Mouse (Mus musculus) bone marrow, adult 2 months (tissue): ENCODE measurements around the gene Krtap4-9. TPM values are rescaled to one million over a fixed set of nuclear protein-coding genes. Genes with fewer than 3 reads are reported as not detected.
"Not testable (repeated sequence)": the region's sequence is repeated elsewhere in the genome, so short reads cannot be mapped to it uniquely, and the experiment has no call there.

Experiments
- H3K27ac ChIP-seq: fragments of 200-500 bp; 2 replicates; pipeline ENCODE4 v1.5.1; 2012; ENCODE audit warnings: low read depth, mild to moderate bottlenecking, control low read depth, inconsistent platforms, low read length; ENCODE audit not compliant: control insufficient read depth, poor library complexity, insufficient read depth
- H3K4me1 ChIP-seq: fragments of 200-500 bp; 2 replicates; pipeline ENCODE4 v1.6.1; 2011; ENCODE audit warnings: low read length; ENCODE audit not compliant: control insufficient read depth, insufficient read depth
- H3K4me3 ChIP-seq: fragments of 200-500 bp; replicated peaks from 2 replicates; pipeline ENCODE3; 2011; ENCODE audit warnings: mild to moderate bottlenecking, low read depth, low read length, control low read depth; ENCODE audit not compliant: control insufficient read depth
- CTCF ChIP-seq: fragments of 200-500 bp; IDR thresholded peaks from 2 replicates; pipeline ENCODE4 v1.5.1; 2011; ENCODE audit warnings: low read length, control low read depth; ENCODE audit not compliant: control insufficient read depth, insufficient read depth
- POLR2A ChIP-seq: fragments of 200-500 bp; IDR thresholded peaks from 2 replicates; pipeline ENCODE4 v1.6.1; 2011; ENCODE audit warnings: low read depth, mild to moderate bottlenecking, control low read depth, low read length, borderline replicate concordance; ENCODE audit not compliant: control insufficient read depth
- WGBS: fragments of 180-500 bp; shearing (Covaris S2); methylation state at CpG from one replicate; pipeline ENCODE4 v1.1.7; 2018; 5-methylcytosine and 5-hydroxymethylcytosine counted together
- polyA plus RNA-seq: library from polyadenylated mRNA; stranded (reverse); fragments of >200 nt; gene quantifications from 2 replicates; pipeline ENCODE4 v1.2.4, GENCODE M21; 2011; ENCODE audit warnings: low replicate concordance; ENCODE audit not compliant: missing spikeins, insufficient read depth, insufficient read length

The Krtap4-9 gene
- not detected in 2 replicates for polyA plus RNA-seq

DNA sequence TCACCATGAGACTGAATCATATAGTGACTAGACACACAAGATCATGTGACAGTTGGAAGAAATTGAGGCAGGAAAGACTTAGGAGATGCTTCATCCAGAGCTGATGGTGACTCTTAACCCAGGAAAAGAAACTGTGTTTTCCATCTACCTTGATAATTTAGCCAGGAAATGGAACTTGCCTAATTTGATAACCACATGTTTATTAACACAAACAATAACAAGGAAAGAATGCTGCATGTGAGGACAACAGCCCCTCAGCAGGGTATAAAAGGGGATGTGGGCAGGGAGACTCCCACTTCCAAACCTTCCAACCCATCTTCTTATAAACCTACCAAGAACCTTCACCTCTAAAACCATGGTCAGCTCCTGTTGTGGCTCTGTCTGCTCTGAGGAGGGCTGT is at the start of gene Krtap4-9:
Krtap4-9 (plus strand) TSS at position 301 of the 400 bp plus-strand sequence.
- not testable (repeated sequence) for H3K27ac ChIP-seq, H3K4me1 ChIP-seq, H3K4me3 ChIP-seq

DNA sequence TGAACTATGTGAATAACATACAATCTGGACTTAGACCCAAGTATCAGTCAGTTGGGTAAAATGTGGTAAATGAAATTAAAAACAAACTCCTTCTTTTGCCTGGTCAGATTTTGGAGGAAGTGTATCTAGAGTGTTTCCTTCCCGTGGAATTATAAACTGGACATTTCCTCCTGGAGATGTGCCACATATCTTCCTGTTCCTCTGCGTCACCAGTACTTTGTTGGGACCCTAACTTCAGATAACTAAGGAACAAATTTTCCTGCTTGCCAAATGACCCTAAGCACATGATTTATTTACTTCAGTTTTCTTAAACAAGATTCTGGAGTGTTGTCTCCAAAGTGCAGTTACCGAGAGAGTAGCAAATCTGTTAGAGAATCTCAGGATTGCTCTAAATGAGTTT is 41.0 kb upstream of the Krtap4-9 start:
- no peak for TF ChIP-seq POLR2A
- no peak for TF ChIP-seq CTCF
- Histone ChIP-seq H3K4me1 (no peaks in the 10 kb centered on the region), H3K4me3 (no peak overlapping the region), H3K27ac (no peak overlapping the region)
- WGBS = 75% methylated on average over 3 of the region's 3 CpGs

GRCm38 (mm10) chr11:99758877-99759276 is 26.1 kb upstream of the Krtap4-9 start:
- no peaks in the 10 kb centered on the region for H3K4me1 ChIP-seq
- H3K4me3 ChIP-seq = no peak overlapping the region
- no peak overlapping the region for H3K27ac ChIP-seq
- TF ChIP-seq CTCF (no peak), POLR2A (no peak)
- WGBS = 81% methylated on average over 1 of the region's 1 CpGs

DNA sequence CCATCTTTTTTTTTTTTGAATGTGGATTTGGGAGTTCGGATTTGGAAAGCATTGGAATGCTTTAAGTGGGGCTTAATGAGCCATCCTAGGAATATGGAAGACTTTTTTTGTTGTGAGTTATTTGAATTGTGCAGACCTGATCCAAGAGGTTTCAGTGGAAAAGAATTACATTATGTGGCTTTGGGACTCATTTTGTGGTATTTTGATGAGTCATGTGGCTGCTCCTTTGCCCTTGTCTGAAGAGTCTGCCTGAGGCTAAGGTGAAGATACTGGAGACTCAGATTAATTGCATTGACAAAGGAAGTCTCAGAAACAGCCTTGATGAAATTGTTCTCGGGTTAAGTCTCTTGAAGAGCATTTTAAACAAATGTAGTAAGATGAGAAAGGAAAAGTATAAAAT is 16.6 kb upstream of the Krtap4-9 start:
- WGBS = 62% methylated on average over 2 of the region's 2 CpGs
- TF ChIP-seq CTCF (no peak), POLR2A (no peak)
- H3K4me3 ChIP-seq = no peak overlapping the region
- no peak overlapping the region for H3K27ac ChIP-seq
- no peaks in the 10 kb centered on the region for H3K4me1 ChIP-seq

- not testable (repeated sequence) for H3K4me1 ChIP-seq, H3K27ac ChIP-seq, H3K4me3 ChIP-seq
Observed at GRCm38 (mm10) chr11:99772813-99773212, 12.2 kb upstream of the Krtap4-9 start, which contains the start of gene Gm11595. Gm11595 (minus strand) TSS chr11:99772913.

GRCm38 (mm10) chr11:99778401-99778800 is 6.6 kb upstream of the Krtap4-9 start:
- Histone ChIP-seq H3K4me3 (no peak overlapping the region), H3K4me1 (no peaks in the 10 kb centered on the region), H3K27ac (no peak overlapping the region)
- TF ChIP-seq POLR2A (no peak), CTCF (no peak)
- WGBS = 72% methylated on average over 7 of the region's 7 CpGs

DNA sequence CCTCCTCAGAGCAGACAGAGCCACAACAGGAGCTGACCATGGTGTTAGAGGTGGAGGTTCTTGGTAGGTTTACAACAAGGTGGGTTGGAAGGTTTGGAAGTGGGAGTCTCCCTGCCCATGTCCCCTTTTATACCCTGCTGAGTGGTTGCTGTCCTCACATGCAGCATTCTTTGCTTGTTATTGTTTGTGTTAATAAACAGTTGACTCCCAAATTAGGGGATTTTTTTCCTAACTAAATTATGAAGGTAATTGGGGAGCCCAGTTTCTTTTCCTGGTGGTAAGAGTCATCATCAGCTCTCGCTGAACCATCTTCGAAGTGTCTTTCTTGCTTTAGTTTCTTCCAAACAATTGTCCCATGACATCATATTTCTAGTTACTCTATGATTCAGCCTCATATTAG is 4.4 kb upstream of the Krtap4-9 start, which contains the start of gene Krtap4-8:
Krtap4-8 (minus strand) TSS at position 101 of the 400 bp plus-strand sequence.
- H3K4me1 ChIP-seq = no peaks in the 10 kb centered on the region
- TF ChIP-seq POLR2A (no peak), CTCF (no peak)
- H3K4me3 ChIP-seq = no peak within 1 kb of the TSS
- no peak within 1 kb of the TSS for H3K27ac ChIP-seq
- 87% methylated on average over 2 of the region's 2 CpGs for WGBS

DNA sequence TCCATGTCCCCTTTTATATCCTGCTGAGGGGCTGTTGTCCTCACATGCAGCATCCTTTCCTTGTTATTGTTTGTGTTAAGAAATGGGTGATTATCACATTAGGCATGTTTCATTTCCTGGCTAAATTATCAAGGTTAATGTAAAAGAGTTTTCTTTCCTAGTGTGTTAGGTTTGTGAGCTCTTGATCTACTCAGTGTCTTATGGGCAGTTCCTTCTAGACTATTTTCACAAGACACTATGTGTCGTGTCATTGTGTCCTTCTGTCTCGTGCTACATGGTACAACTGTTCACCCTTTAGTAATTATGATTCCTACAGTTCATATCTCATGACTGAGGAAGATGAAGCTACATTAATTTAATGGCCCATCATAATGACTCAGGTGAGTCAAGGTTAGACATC is 8.4 kb downstream of the Krtap4-9 start, which contains the start of gene Gm11596:
Gm11596 (minus strand) TSS at position 101 of the 400 bp plus-strand sequence.
- Histone ChIP-seq H3K27ac (no peak within 1 kb of the TSS), H3K4me1 (no peaks in the 10 kb centered on the region), H3K4me3 (no peak within 1 kb of the TSS)
- TF ChIP-seq POLR2A (no peak), CTCF (no peak)
- 66% methylated on average over 2 of the region's 2 CpGs for WGBS

GRCm38 (mm10) chr11:99798832-99799231 is 13.8 kb downstream of the Krtap4-9 start, which contains the start of gene Gm11569:
Gm11569 (minus strand) TSS chr11:99798932.
- H3K4me1 ChIP-seq, H3K4me3 ChIP-seq, H3K27ac ChIP-seq: not testable (repeated sequence)
- WGBS = no CpG with 5 or more reads among the region's 1 CpGs

- not testable (repeated sequence) for H3K4me1 ChIP-seq, H3K27ac ChIP-seq, H3K4me3 ChIP-seq
- WGBS = no CpG with 5 or more reads among the region's 1 CpGs
Observed at GRCm38 (mm10) chr11:99804346-99804745, 19.3 kb downstream of the Krtap4-9 start, which contains the start of gene Gm11554. Gm11554 (minus strand) TSS chr11:99804446.

GRCm38 (mm10) chr11:99809792-99810191 is 24.8 kb downstream of the Krtap4-9 start, which contains the start of gene Krtap4-13:
Krtap4-13 (minus strand) TSS chr11:99809892.
- H3K27ac ChIP-seq, H3K4me3 ChIP-seq, H3K4me1 ChIP-seq: not testable (repeated sequence)

DNA sequence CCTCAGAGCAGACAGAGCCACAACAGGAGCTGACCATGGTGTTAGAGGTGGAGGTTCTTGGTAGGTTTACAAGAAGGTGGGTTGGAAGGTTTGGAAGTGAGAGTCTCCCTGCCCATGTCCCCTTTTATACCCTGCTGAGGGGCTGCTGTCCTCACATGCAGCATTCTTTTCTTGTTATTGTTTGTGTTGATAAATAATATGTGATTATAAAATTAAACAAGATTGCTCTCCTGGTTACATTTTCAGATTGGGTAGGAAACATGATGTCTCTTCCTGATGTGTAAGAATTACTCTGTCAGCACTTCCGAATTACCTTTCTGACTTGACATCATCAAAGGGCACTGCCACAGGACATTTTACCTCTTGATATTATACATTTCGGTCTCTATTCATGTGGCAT is 30.6 kb downstream of the Krtap4-9 start, which contains the start of gene Gm11564:
Gm11564 (minus strand) TSS at position 101 of the 400 bp plus-strand sequence.
- H3K4me3 ChIP-seq, H3K4me1 ChIP-seq, H3K27ac ChIP-seq: not testable (repeated sequence)
- WGBS = 66% methylated on average over 2 of the region's 2 CpGs
